Mouse (Mus musculus) liver, embryonic 14.5 days (tissue): ENCODE results near the gene Ankle1. TPM values are rescaled to one million over a fixed set of nuclear protein-coding genes. Genes with fewer than 3 reads are reported as not detected.

Experiments used
- ATAC-seq: fragments of 200-750 bp; cut with Nextera tagmentation; 2 replicates; pipeline ENCODE4 v1.8.0; 2017; ENCODE audit warnings: moderate number of reproducible peaks, mild to moderate bottlenecking, moderate library complexity; ENCODE audit not compliant: insufficient read depth
- DNase-seq, 3 experiments: peaks; one replicate each; pipeline ENCODE4 v3.0.0-alpha.2; 2012 to 2013; ENCODE audit warnings: low read depth in 3 of 3, low spot score in 3 of 3
- H3K27ac ChIP-seq: fragments of 300-500 bp; sonication (generic); 2 replicates; pipeline ENCODE4 v1.5.1; 2014; ENCODE audit warnings: moderate library complexity, mild to moderate bottlenecking, control low read depth, inconsistent platforms
- H3K27me3 ChIP-seq: fragments of 300-500 bp; sonication (generic); 2 replicates; pipeline ENCODE4 v1.6.1; 2014; ENCODE audit warnings: mild to moderate bottlenecking, low read length, moderate library complexity; ENCODE audit not compliant: control insufficient read depth, insufficient read depth
- H3K36me3 ChIP-seq: fragments of 300-500 bp; sonication (generic); replicated peaks from 2 replicates; pipeline ENCODE4 v1.6.1; 2014; ENCODE audit warnings: low read depth; ENCODE audit not compliant: control insufficient read depth, insufficient read depth
- H3K4me1 ChIP-seq, 2 experiments: fragments of 200-500 bp in 1 of 2; fragments of 300-500 bp in 1 of 2; sonication (generic) in 1 of 2; replicated peaks; 2 replicates each; pipeline ENCODE4 v1.6.1; 2012 to 2014; ENCODE audit warnings: antibody characterized with exemption in 1 of 2, inconsistent platforms in 1 of 2, low read length in 1 of 2; ENCODE audit not compliant: control insufficient read depth in 2 of 2, insufficient read depth in 2 of 2
- H3K4me2 ChIP-seq: fragments of 300-500 bp; sonication (generic); 2 replicates; pipeline ENCODE4 v1.6.1; 2014; ENCODE audit warnings: low read depth, mild to moderate bottlenecking, control low read depth, moderate library complexity
- H3K4me3 ChIP-seq, 2 experiments: fragments of 200-500 bp in 1 of 2; fragments of 300-500 bp in 1 of 2; sonication (generic) in 1 of 2; 2 replicates each; pipeline ENCODE4 v1.5.1; 2012 to 2014; ENCODE audit warnings: low read depth in 2 of 2, low read length in 2 of 2, mild to moderate bottlenecking in 2 of 2, control low read depth in 1 of 2, inconsistent platforms in 1 of 2, moderate library complexity in 1 of 2; ENCODE audit not compliant: insufficient read depth in 1 of 2
- H3K9ac ChIP-seq: fragments of 300-500 bp; sonication (generic); replicated peaks from 2 replicates; pipeline ENCODE4 v1.6.1; 2014; ENCODE audit warnings: mild to moderate bottlenecking, control low read depth, moderate library complexity
- H3K9me3 ChIP-seq: fragments of 300-500 bp; sonication (generic); 2 replicates; pipeline ENCODE4 v1.6.1; 2016; ENCODE audit warnings: low read length, mixed read lengths; ENCODE audit not compliant: control insufficient read depth
- CTCF ChIP-seq: IDR thresholded peaks from 2 replicates; pipeline ENCODE4 v1.5.1; 2016; ENCODE audit warnings: antibody characterized with exemption, low read depth, control low read depth
- EP300 ChIP-seq: IDR thresholded peaks from 2 replicates; pipeline ENCODE4 v1.6.1; 2016; ENCODE audit warnings: antibody characterized with exemption, low read depth
- WGBS: fragments of 180-500 bp; shearing (Covaris S2); extraction: QIAGEN DNeasy Blood & Tissue Kit; methylation state at CpG from one replicate; pipeline ENCODE4 v1.1.7; 2014; ENCODE audit not compliant: insufficient replicate concordance; 5-methylcytosine and 5-hydroxymethylcytosine counted together
- polyA plus RNA-seq, 2 experiments: library from polyadenylated mRNA; depleted of rRNA in 1 of 2; stranded (reverse) in 1 of 2; unstranded in 1 of 2; fragments of >200 nt; fragmentation: Nextera tagmentation in 1 of 2; extraction: Ambion mirVana in 1 of 2; gene quantifications; 2 replicates each; pipeline versions ENCODE4 v1.2.1 to v1.2.3; 2012 to 2014

Ankle1 gene
- polyA plus RNA-seq, 2 experiments = 17.8 to 58.0 TPM

- H3K27me3 ChIP-seq = peaks cover 32% of the 10 kb centered on the region
- peaks cover 5 to 11% of the 10 kb centered on the region in 2 experiments; a peak in 3 of 4 replicates for H3K4me1 ChIP-seq
- no peaks in the 10 kb centered on the region for H3K9me3 ChIP-seq
- H3K4me2 ChIP-seq = peak overlapping the region; percentile 60
- no peak for DNase-seq
- H3K9ac ChIP-seq = no peak overlapping the region
- TF ChIP-seq CTCF = no peak
- no peak for TF ChIP-seq EP300
- H3K4me3 ChIP-seq = no peak overlapping the region; a peak in 1 of 4 replicates
- H3K36me3 ChIP-seq = no peaks in the 10 kb centered on the region
- no peak for ATAC-seq
- H3K27ac ChIP-seq = no peak overlapping the region
- 65% methylated on average over 4 of the region's 4 CpGs for WGBS
Observed at GRCm38 (mm10) chr8:71379008-71379407, 26.8 kb upstream of the Ankle1 start.

- 35% methylated on average over 3 of the region's 3 CpGs for WGBS
- Histone ChIP-seq H3K4me3 (peak overlapping the region; percentile 42 to 57), H3K9ac (no peak overlapping the region), H3K4me2 (peak overlapping the region; percentile 60), H3K27ac (no peak overlapping the region), H3K4me1 (peaks cover 5 to 11% of the 10 kb centered on the region in 2 experiments; a peak in 3 of 4 replicates), H3K36me3 (no peaks in the 10 kb centered on the region), H3K9me3 (no peaks in the 10 kb centered on the region), H3K27me3 (peaks cover 32% of the 10 kb centered on the region)
- DNase-seq = no peak
- no peak for ATAC-seq
- no peak for TF ChIP-seq CTCF
- no peak for TF ChIP-seq EP300
Observed at GRCm38 (mm10) chr8:71379512-71380075, 26.2 kb upstream of the Ankle1 start.

- DNase-seq = no peak
- peaks cover 32% of the 10 kb centered on the region for H3K27me3 ChIP-seq
- ATAC-seq = no peak
- 5% methylated on average over 70 of the region's 72 CpGs for WGBS
- no peak overlapping the region for H3K27ac ChIP-seq
- H3K9ac ChIP-seq = peak overlapping the region; percentile 58
- peak overlapping the region; percentile 60 for H3K4me2 ChIP-seq
- TF ChIP-seq CTCF (no peak), EP300 (no peak)
- peaks cover 5 to 7% of the 10 kb centered on the region in 2 experiments; a peak in 3 of 4 replicates for H3K4me1 ChIP-seq
- no peaks in the 10 kb centered on the region for H3K36me3 ChIP-seq
- H3K4me3 ChIP-seq = peak overlapping the region; percentile 42 to 57
- H3K9me3 ChIP-seq = no peaks in the 10 kb centered on the region
Observed at GRCm38 (mm10) chr8:71380178-71381171, 25.3 kb upstream of the Ankle1 start.

GRCm38 (mm10) chr8:71381421-71381970 lies 24.3 kb upstream of the Ankle1 start, which contains the start of gene Nr2f6:
Gene Nr2f6 (minus strand): TSS chr8:71381960.
- under 1% methylated on average over 69 of the region's 89 CpGs for WGBS
- peak within 1 kb of the TSS; percentile 58 for H3K9ac ChIP-seq
- TF ChIP-seq EP300 (no peak), CTCF (no peak)
- ATAC-seq (no peak), DNase-seq (no peak)
- peaks cover 32% of the 10 kb centered on the region for H3K27me3 ChIP-seq
- H3K4me3 ChIP-seq = peak within 1 kb of the TSS; percentile 49 to 57
- peaks cover 0 to 1% of the 10 kb centered on the region in 2 experiments; a peak in 1 of 4 replicates for H3K4me1 ChIP-seq
- H3K9me3 ChIP-seq = no peaks in the 10 kb centered on the region
- H3K27ac ChIP-seq = peak within 1 kb of the TSS; percentile 35
- no peaks in the 10 kb centered on the region for H3K36me3 ChIP-seq
- peak within 1 kb of the TSS; percentile 60 for H3K4me2 ChIP-seq
